Comparison of ENCODE assay signal across 18 mouse cellular contexts in the genomic region with DNA sequence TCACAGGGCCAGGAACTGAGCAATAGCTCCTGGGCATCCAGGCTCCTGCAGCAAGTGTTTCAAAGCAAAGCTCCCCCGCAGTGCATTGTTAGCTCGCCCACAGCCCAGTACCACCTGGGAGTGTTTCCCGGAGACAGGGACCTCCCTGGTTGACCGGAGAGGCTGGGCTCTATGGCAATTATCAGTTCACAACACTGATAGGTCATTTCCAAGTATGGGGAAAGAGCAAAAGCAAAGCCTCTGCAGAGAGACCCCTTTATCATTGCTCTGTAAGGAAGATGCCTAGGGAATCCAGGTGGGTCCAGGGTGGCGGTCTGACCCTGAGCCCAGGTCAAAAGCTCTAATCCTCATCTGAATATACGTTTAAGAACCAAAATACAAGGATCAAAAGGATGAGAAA. TPM values are rescaled to one million over a fixed set of nuclear protein-coding genes. Genes with fewer than 3 reads are reported as not detected.
"Had no signal": no experiment of that assay in that cellular context is flagged by ENCODE, and none has a peak within 500 bp of the region (broad histone marks: within the 10 kb centered on the region; RNA-seq: fewer than 3 reads in every experiment).

No protein-coding gene starts in this region.

- DNase-seq: kidney, adult 8-10 months; kidney, postnatal 10 days; kidney, postnatal 36 days; layer of hippocampus, postnatal 36 days; liver, embryonic 13.5 days; lung, adult 2 months; retina, postnatal 1 day; right cerebral cortex, postnatal 25 days; spleen, adult 18-20 months; thymus, adult 2 months; thymus, postnatal 14 days; thymus, postnatal 4 days had no signal

RNA-seq across cellular contexts. Expression of a gene that starts 6.6 kb away (rescaled TPM):
- total RNA-seq: layer of hippocampus, adult 8-10 months; layer of hippocampus, postnatal 10 days; layer of hippocampus, postnatal 36 days; left cerebral cortex, adult 2 months; left cerebral cortex, postnatal 10 days; left cerebral cortex, postnatal 36 days; megakaryocyte, adult 5-6 weeks had no signal
